Mouse (Mus musculus) megakaryocyte, embryonic 14.5 days (primary cell): ENCODE data around the gene Rpl13a. TPM values are rescaled to one million over a fixed set of nuclear protein-coding genes. Genes with fewer than 3 reads are reported as not detected.

ENCODE experiments used
- H3K27me3 ChIP-seq: replicated peaks from 2 replicates; pipeline ENCODE3; 2012; ENCODE audit warnings: inconsistent platforms
- H3K36me3 ChIP-seq: replicated peaks from 2 replicates; pipeline ENCODE3; 2012; ENCODE audit warnings: low read length, inconsistent platforms, mixed read lengths
- H3K4me1 ChIP-seq: 2 replicates; pipeline ENCODE4 v1.6.1; 2012; ENCODE audit warnings: inconsistent platforms
- H3K4me3 ChIP-seq: replicated peaks from 2 replicates; pipeline ENCODE3; 2012; ENCODE audit warnings: moderate library complexity, mild to moderate bottlenecking, inconsistent platforms
- H3K9me3 ChIP-seq: 2 replicates; pipeline ENCODE4 v1.6.1; 2012; ENCODE audit warnings: inconsistent platforms
- FLI1 ChIP-seq: IDR thresholded peaks from 2 replicates; pipeline ENCODE4 v1.6.1; 2012; ENCODE audit warnings: low read length, inconsistent platforms, mixed read lengths
- GATA1 ChIP-seq: IDR thresholded peaks from 3 replicates; pipeline ENCODE4 v1.6.1; 2012; ENCODE audit warnings: mixed read lengths, low read length, inconsistent platforms, borderline replicate concordance
- polyA plus RNA-seq: library from polyadenylated mRNA; stranded (reverse); fragments of >175 nt; gene quantifications from 2 replicates; pipeline ENCODE4 v1.2.3, GENCODE M21; 2012; ENCODE audit warnings: low replicate concordance; ENCODE audit not compliant: insufficient read depth

The Rpl13a gene
- polyA plus RNA-seq, 1 experiment = 5,869 TPM

GRCm38 (mm10) chr7:45148534-45149098, 20.1 kb upstream of the Rpl13a start:
- Histone ChIP-seq H3K27me3 (peaks cover 19% of the 10 kb centered on the region), H3K36me3 (peaks cover 63% of the 10 kb centered on the region), H3K9me3 (no peaks in the 10 kb centered on the region), H3K4me1 (peaks cover 33% of the 10 kb centered on the region), H3K4me3 (no peak overlapping the region)
- no peak for TF ChIP-seq FLI1
- TF ChIP-seq GATA1 = no peak

DNA sequence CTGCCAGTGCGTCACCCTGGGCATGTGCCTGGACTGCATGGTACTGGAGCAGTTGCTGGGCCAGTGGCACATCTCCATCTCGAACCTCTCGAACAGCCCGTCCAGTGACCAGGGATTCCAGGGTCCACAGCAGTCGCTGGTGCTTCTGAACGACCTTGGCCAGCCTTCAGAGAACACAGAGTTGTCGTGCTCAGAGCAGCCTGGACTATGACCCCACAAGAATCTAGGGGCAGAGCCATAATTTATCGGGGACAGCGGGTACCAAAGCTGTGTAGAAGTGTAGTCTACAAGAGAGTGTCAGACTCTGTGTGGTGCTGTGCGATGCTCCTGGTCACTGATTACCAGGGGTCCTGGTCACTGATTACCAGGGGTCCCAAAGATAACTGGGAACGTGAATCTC, 19.3 kb upstream of the Rpl13a start:
- H3K9me3 ChIP-seq = no peaks in the 10 kb centered on the region
- peaks cover 23% of the 10 kb centered on the region for H3K27me3 ChIP-seq
- H3K36me3 ChIP-seq = peaks cover 70% of the 10 kb centered on the region
- peaks cover 32% of the 10 kb centered on the region for H3K4me1 ChIP-seq
- no peak overlapping the region for H3K4me3 ChIP-seq
- TF ChIP-seq GATA1 (no peak), FLI1 (no peak)

- H3K4me1 ChIP-seq = peaks cover 38% of the 10 kb centered on the region
- H3K36me3 ChIP-seq = peaks cover 76% of the 10 kb centered on the region
- H3K4me3 ChIP-seq = no peak overlapping the region
- no peaks in the 10 kb centered on the region for H3K9me3 ChIP-seq
- TF ChIP-seq FLI1 (no peak), GATA1 (no peak)
- peaks cover 29% of the 10 kb centered on the region for H3K27me3 ChIP-seq
Measured at GRCm38 (mm10) chr7:45147267-45147666, 18.7 kb upstream of the Rpl13a start.

GRCm38 (mm10) chr7:45145460-45145859, 16.9 kb upstream of the Rpl13a start:
- H3K4me1 ChIP-seq = peaks cover 46% of the 10 kb centered on the region
- peaks cover 33% of the 10 kb centered on the region for H3K27me3 ChIP-seq
- H3K4me3 ChIP-seq = no peak overlapping the region
- H3K9me3 ChIP-seq = no peaks in the 10 kb centered on the region
- TF ChIP-seq FLI1 (no peak), GATA1 (no peak)
- peaks cover 85% of the 10 kb centered on the region for H3K36me3 ChIP-seq

GRCm38 (mm10) chr7:45144368-45145174, 16.0 kb upstream of the Rpl13a start:
- Histone ChIP-seq H3K4me3 (no peak overlapping the region), H3K27me3 (peaks cover 37% of the 10 kb centered on the region), H3K4me1 (peaks cover 50% of the 10 kb centered on the region), H3K9me3 (peaks cover 4% of the 10 kb centered on the region; the same call in 1 of the 2 replicates), H3K36me3 (peaks cover 92% of the 10 kb centered on the region)
- TF ChIP-seq FLI1 (no peak), GATA1 (no peak)

DNA sequence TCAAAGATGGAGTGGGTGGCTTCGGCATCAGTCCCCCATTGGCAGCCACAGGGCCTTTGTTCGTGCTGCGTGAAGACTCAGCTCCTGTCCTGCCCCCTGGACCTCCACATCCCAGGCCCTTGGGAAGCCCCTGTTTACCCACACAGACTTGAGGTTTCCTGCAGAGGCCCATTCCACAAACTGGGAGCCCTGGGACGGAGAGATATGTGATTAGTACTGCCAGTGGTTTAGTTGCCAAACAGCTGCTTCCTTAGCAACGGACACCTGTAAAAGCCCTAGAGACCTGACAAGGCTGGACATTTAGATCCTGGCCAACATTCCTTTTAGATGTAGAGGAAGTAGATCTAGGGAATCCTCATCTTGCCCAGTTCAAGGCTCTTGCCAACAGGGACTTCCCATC, 13.4 kb upstream of the Rpl13a start:
- Histone ChIP-seq H3K36me3 (peaks cover 67% of the 10 kb centered on the region), H3K9me3 (peaks cover 5% of the 10 kb centered on the region; the same call in 1 of the 2 replicates)
- TF ChIP-seq GATA1 = no peak
- TF ChIP-seq FLI1 = no peak

GRCm38 (mm10) chr7:45141319-45141718, 12.8 kb upstream of the Rpl13a start:
- peaks cover 41% of the 10 kb centered on the region for H3K27me3 ChIP-seq
- TF ChIP-seq GATA1 (no peak), FLI1 (no peak)
- H3K4me3 ChIP-seq = no peak overlapping the region
- H3K4me1 ChIP-seq = peaks cover 71% of the 10 kb centered on the region
- peaks cover 61% of the 10 kb centered on the region for H3K36me3 ChIP-seq
- H3K9me3 ChIP-seq = peaks cover 5% of the 10 kb centered on the region; the same call in 1 of the 2 replicates

More for the DNA sequence above, 13.4 kb upstream of the Rpl13a start:
- Histone ChIP-seq H3K4me3 (no peak overlapping the region), H3K4me1 (peaks cover 65% of the 10 kb centered on the region), H3K27me3 (peaks cover 41% of the 10 kb centered on the region)

GRCm38 (mm10) chr7:45139904-45140723, 11.6 kb upstream of the Rpl13a start:
- Histone ChIP-seq H3K27me3 (peaks cover 32% of the 10 kb centered on the region), H3K4me1 (peaks cover 74% of the 10 kb centered on the region), H3K9me3 (peaks cover 5% of the 10 kb centered on the region; the same call in 1 of the 2 replicates), H3K36me3 (peaks cover 49% of the 10 kb centered on the region), H3K4me3 (no peak overlapping the region)
- TF ChIP-seq FLI1 (no peak), GATA1 (no peak)

DNA sequence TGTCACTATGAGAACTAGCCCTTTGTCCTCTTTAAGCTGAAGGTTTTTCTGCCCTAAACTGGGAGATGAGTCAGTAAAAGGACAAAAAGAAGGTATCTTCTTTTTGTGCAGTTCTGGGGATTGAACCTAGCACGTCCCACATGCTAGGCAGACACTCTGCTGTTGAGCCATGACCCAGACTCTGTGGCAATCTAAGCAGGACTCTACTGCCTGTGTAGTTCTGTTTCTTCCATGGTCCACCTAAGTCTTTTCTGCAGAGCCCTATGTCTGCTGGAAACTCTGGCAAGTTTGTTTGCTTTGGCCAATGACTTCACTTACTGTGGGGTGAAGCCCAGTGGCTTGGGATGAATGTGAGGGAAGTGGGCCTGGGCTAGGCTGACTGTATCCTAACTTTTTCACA, 9.8 kb upstream of the Rpl13a start:
- TF ChIP-seq GATA1 = no peak
- peaks cover 6% of the 10 kb centered on the region for H3K9me3 ChIP-seq
- H3K36me3 ChIP-seq = peaks cover 43% of the 10 kb centered on the region
- no peak overlapping the region for H3K4me3 ChIP-seq
- peaks cover 91% of the 10 kb centered on the region for H3K4me1 ChIP-seq
- H3K27me3 ChIP-seq = peaks cover 26% of the 10 kb centered on the region
